Mouse (Mus musculus) CH12.LX (cell line): ENCODE measurements at regions not wholly inside any gene's neighbourhood (a gene's known extent, or its start where the extent isn't known, plus 50 kb on each side); places are given as distances from the start of the nearest gene placed in this dataset.
A peak's percentile ranks its signal among the peaks of the same experiment; 100 is the strongest.

Experiments
- DNase-seq: peaks from one replicate; pipeline ENCODE4 v3.0.0-alpha.2; 2013; ENCODE audit errors: extremely low read depth
- H3K27ac ChIP-seq: 2 replicates; pipeline ENCODE4 v1.5.1; 2012; ENCODE audit warnings: low read depth, mild to moderate bottlenecking, control low read depth, moderate library complexity; ENCODE audit not compliant: insufficient read depth
- H3K27me3 ChIP-seq: replicated peaks from 2 replicates; pipeline ENCODE3; 2012; ENCODE audit warnings: inconsistent platforms
- H3K36me3 ChIP-seq, 2 experiments: replicated peaks in 1 of 2; 2 replicates each; pipeline versions ENCODE3 to v1.6.1; 2012; ENCODE audit warnings: inconsistent platforms in 1 of 2, low read length in 1 of 2, mild to moderate bottlenecking in 1 of 2, mixed read lengths in 1 of 2, moderate library complexity in 1 of 2; ENCODE audit not compliant: control insufficient read depth in 1 of 2, insufficient read depth in 1 of 2
- H3K4me1 ChIP-seq, 2 experiments: 2 replicates each; pipeline ENCODE4 v1.6.1; 2012; ENCODE audit warnings: inconsistent platforms in 1 of 2, moderate library complexity in 1 of 2; ENCODE audit not compliant: insufficient read depth in 2 of 2, control insufficient read depth in 1 of 2
- H3K4me2 ChIP-seq: 2 replicates; pipeline ENCODE4 v1.6.1; 2012; ENCODE audit warnings: low read depth, mild to moderate bottlenecking, control low read depth; ENCODE audit not compliant: poor library complexity, insufficient read depth, severe bottlenecking
- H3K4me3 ChIP-seq, 3 experiments: fragments of 150-350 bp in 1 of 3; sonication (generic) in 1 of 3; replicated peaks in 1 of 3; 2 replicates each; pipeline versions ENCODE3 to v1.5.1; 2011 to 2012; ENCODE audit warnings: low read depth in 2 of 3, low read length in 2 of 3, mild to moderate bottlenecking in 2 of 3, moderate library complexity in 2 of 3, control low read depth in 1 of 3, improper control_type of control experiment in 1 of 3, inconsistent platforms in 1 of 3, mixed read lengths in 1 of 3; ENCODE audit not compliant: poor library complexity in 1 of 3
- H3K79me2 ChIP-seq: replicated peaks from 2 replicates; pipeline ENCODE4 v1.6.1; 2012; ENCODE audit warnings: mild to moderate bottlenecking, moderate library complexity; ENCODE audit not compliant: control insufficient read depth, poor library complexity, insufficient read depth, severe bottlenecking; ENCODE audit errors: extremely low read depth
- H3K9ac ChIP-seq: 2 replicates; pipeline ENCODE4 v1.6.1; 2012; ENCODE audit warnings: low read depth, mild to moderate bottlenecking, control low read depth, moderate library complexity; ENCODE audit not compliant: insufficient read depth
- H3K9me3 ChIP-seq: replicated peaks from 2 replicates; pipeline ENCODE3; 2012; ENCODE audit warnings: low read length, inconsistent platforms, mixed read lengths
- BHLHE40 ChIP-seq: IDR thresholded peaks from 2 replicates; pipeline ENCODE4 v1.6.1; 2011; ENCODE audit warnings: mild to moderate bottlenecking, low read depth, low read length, improper control_type of control experiment
- CHD1 ChIP-seq: IDR thresholded peaks from 2 replicates; pipeline ENCODE4 v1.6.1; 2012; ENCODE audit warnings: low read depth, low read length, improper control_type of control experiment, inconsistent platforms
- CTCF ChIP-seq, 2 experiments: IDR thresholded peaks in 1 of 2; conservative IDR thresholded peaks in 1 of 2; 2 replicates each; pipeline ENCODE4 v1.5.1; 2011 to 2012; ENCODE audit warnings: low read depth in 2 of 2, low read length in 2 of 2, improper control_type of control experiment in 1 of 2, inconsistent platforms in 1 of 2, mild to moderate bottlenecking in 1 of 2, moderate library complexity in 1 of 2
- IRF4 ChIP-seq: IDR thresholded peaks from 2 replicates; pipeline ENCODE4 v1.6.1; 2014; ENCODE audit warnings: low read depth, mild to moderate bottlenecking, inconsistent platforms, low read length, improper control_type of control experiment
- JUN ChIP-seq: IDR thresholded peaks from 2 replicates; pipeline ENCODE4 v1.6.1; 2011; ENCODE audit warnings: low read depth, mild to moderate bottlenecking, low read length, improper control_type of control experiment, moderate library complexity; ENCODE audit not compliant: insufficient read depth
- JUND ChIP-seq: conservative IDR thresholded peaks from 2 replicates; pipeline ENCODE4 v1.6.1; 2011; ENCODE audit warnings: low read depth, low read length, improper control_type of control experiment
- KAT2A ChIP-seq: IDR thresholded peaks from 2 replicates; pipeline ENCODE4 v1.6.1; 2012; ENCODE audit warnings: low read length, improper control_type of control experiment, inconsistent platforms; ENCODE audit not compliant: insufficient replicate concordance
- MAX ChIP-seq: IDR thresholded peaks from 2 replicates; pipeline ENCODE4 v1.6.1; 2011; ENCODE audit warnings: low read length, improper control_type of control experiment
- MEF2A ChIP-seq: IDR thresholded peaks from 2 replicates; pipeline ENCODE4 v1.6.1; 2014; ENCODE audit warnings: low read depth, mild to moderate bottlenecking, inconsistent platforms, low read length, improper control_type of control experiment, borderline replicate concordance
- MYC ChIP-seq: IDR thresholded peaks from 2 replicates; pipeline ENCODE4 v1.6.1; 2011; ENCODE audit warnings: low read depth, mild to moderate bottlenecking, improper control_type of control experiment, low read length
- NELFE ChIP-seq: IDR thresholded peaks from 2 replicates; pipeline ENCODE4 v1.6.1; 2011; ENCODE audit warnings: low read depth, low read length, improper control_type of control experiment
- NRF1 ChIP-seq: IDR thresholded peaks from 2 replicates; pipeline ENCODE4 v1.6.1; 2014; ENCODE audit warnings: low read depth, mild to moderate bottlenecking, inconsistent platforms, low read length, improper control_type of control experiment, moderate library complexity
- PAX5 ChIP-seq: IDR thresholded peaks from 2 replicates; pipeline ENCODE4 v1.6.1; 2012; ENCODE audit warnings: low read length, inconsistent platforms, mixed read lengths
- POLR2A ChIP-seq: IDR thresholded peaks from 2 replicates; pipeline ENCODE4 v1.6.1; 2011; ENCODE audit warnings: low read depth, mild to moderate bottlenecking, improper control_type of control experiment, low read length
- POLR2AphosphoS2 ChIP-seq: IDR thresholded peaks from 2 replicates; pipeline ENCODE4 v1.6.1; 2011; ENCODE audit warnings: low read depth, low read length, improper control_type of control experiment
- RAD21 ChIP-seq: IDR thresholded peaks from 2 replicates; pipeline ENCODE4 v1.6.1; 2011; ENCODE audit warnings: low read depth, mild to moderate bottlenecking, low read length, improper control_type of control experiment, moderate library complexity
- SIN3A ChIP-seq: IDR thresholded peaks from 2 replicates; pipeline ENCODE4 v1.6.1; 2012; ENCODE audit warnings: low read length, improper control_type of control experiment, inconsistent platforms
- SMC3 ChIP-seq: IDR thresholded peaks from 2 replicates; pipeline ENCODE4 v1.6.1; 2011; ENCODE audit warnings: low read depth, low read length, improper control_type of control experiment
- UBTF ChIP-seq: IDR thresholded peaks from 2 replicates; pipeline ENCODE4 v1.6.1; 2012; ENCODE audit warnings: low read depth, mild to moderate bottlenecking, inconsistent platforms, low read length, improper control_type of control experiment, moderate library complexity
- USF2 ChIP-seq: conservative IDR thresholded peaks from 2 replicates; pipeline ENCODE4 v1.6.1; 2011; ENCODE audit warnings: low read depth, low read length, improper control_type of control experiment
- ZC3H11A ChIP-seq: IDR thresholded peaks from 2 replicates; pipeline ENCODE4 v1.6.1; 2012; ENCODE audit warnings: low read depth, mild to moderate bottlenecking, inconsistent platforms, low read length, improper control_type of control experiment
- dilution Hi-C: fragments of 300-500 bp; cut with MboI; formaldehyde crosslinking; loops from 2 replicates; pipeline ENCODE4 v1.14.3; 2020; ENCODE audit warnings: low sequenced_read_pairs; ENCODE audit not compliant: extremely low pct_unique_long_range_greater_than_20kb, extremely low pct_ligation_motif_present
- in situ Hi-C: fragments of 300-500 bp; cut with MboI; formaldehyde crosslinking; loops from 3 replicates; pipeline ENCODE4 v1.14.3; 2019; ENCODE audit warnings: low sequenced_read_pairs, low pct_ligation_motif_present, low pct_unique_long_range_greater_than_20kb, mixed read lengths

DNA sequence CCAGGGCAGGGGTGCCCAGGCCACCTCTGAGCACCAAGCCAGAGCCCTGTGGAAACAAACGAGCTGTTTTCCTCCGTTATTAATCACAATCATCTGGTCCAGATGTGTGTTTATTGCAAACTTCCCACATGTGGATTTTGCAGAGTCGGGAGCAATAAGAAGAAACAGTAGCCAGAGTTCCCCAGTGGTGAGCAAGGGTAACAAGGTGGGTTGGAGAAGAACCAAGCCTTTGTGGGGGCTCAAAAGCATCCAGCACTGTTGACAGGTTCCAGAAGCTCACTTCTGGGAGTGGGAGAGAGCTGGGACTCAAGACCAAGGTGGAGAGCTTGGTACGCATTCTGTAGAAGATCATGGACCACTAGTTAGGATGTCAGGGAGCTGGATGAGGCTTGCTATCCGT, 63.6 kb downstream of the Hif1an start:
- no peak for DNase-seq
- no peak for TF ChIP-seq MAX
- no peak for TF ChIP-seq NRF1
- no peak for TF ChIP-seq ZC3H11A
- no peak for TF ChIP-seq MEF2A
- no peak for TF ChIP-seq JUND
- no peak for TF ChIP-seq CHD1
- no peak for TF ChIP-seq MYC
- no peak for TF ChIP-seq KAT2A
- no peak for TF ChIP-seq USF2
- no peak for TF ChIP-seq JUN
- TF ChIP-seq BHLHE40 = no peak
- TF ChIP-seq POLR2AphosphoS2 = no peak
- no peak for TF ChIP-seq UBTF
- TF ChIP-seq RAD21 = no peak
- TF ChIP-seq NELFE = no peak
- no peak for TF ChIP-seq SIN3A
- no peak for TF ChIP-seq POLR2A
- no peak for TF ChIP-seq PAX5
- TF ChIP-seq IRF4 = no peak
- no peak overlapping the region for H3K4me3 ChIP-seq
- dilution Hi-C loops (no loop called here), in situ Hi-C loops (no loop called here)
- peaks cover 5% of the 10 kb centered on the region for H3K9me3 ChIP-seq
- no peaks in the 10 kb centered on the region for H3K79me2 ChIP-seq
- no peak overlapping the region for H3K4me2 ChIP-seq
- no peak overlapping the region for H3K27ac ChIP-seq
- peaks cover 34% of the 10 kb centered on the region for H3K27me3 ChIP-seq
- H3K36me3 ChIP-seq = no peaks in the 10 kb centered on the region
- no peaks in the 10 kb centered on the region for H3K4me1 ChIP-seq
- H3K9ac ChIP-seq = no peak overlapping the region

DNA sequence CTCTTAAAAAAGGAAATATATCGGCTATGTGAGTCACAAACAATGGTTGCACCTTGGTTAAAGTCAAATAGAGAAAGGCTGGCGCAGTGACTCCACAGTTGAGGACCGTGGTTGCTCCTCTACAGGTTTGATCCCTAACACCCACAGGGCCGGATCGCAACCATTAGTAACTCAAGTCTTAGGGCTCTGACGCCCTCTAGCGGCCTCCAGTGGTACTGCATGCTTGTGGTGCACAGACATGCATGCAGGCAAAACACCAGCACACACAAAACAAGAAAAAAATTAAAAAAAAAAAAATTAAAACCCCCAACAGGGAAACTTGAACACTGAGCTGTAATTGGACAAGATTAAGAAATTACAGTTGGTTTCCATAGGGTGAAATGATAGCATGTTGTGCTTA, 67.1 kb downstream of the Hif1an start:
- Histone ChIP-seq H3K9ac (no peak overlapping the region), H3K9me3 (peaks cover 5% of the 10 kb centered on the region), H3K27me3 (peaks cover 41% of the 10 kb centered on the region), H3K27ac (no peak overlapping the region), H3K79me2 (no peaks in the 10 kb centered on the region), H3K4me1 (no peaks in the 10 kb centered on the region), H3K36me3 (no peaks in the 10 kb centered on the region), H3K4me3 (no peak overlapping the region), H3K4me2 (no peak overlapping the region)
- TF ChIP-seq CTCF (conservative IDR thresholded peaks at IDR 0.05 in 1 of 2, IDR thresholded peaks at IDR 0.05 in 1 of 2; ENCODE audit: low read depth in 2 of 2, low read length in 2 of 2) = peak; percentile 46 to 55
- no peak for TF ChIP-seq MEF2A
- TF ChIP-seq SMC3 = peak; percentile 28; the same call in 1 of the 2 replicates
- no peak for TF ChIP-seq UBTF
- peak; percentile 13 for DNase-seq
- dilution Hi-C loops (no loop called here), in situ Hi-C loops (no loop called here)
